Mouse (Mus musculus): ENCODE data around the gene Foxp1.

Gene Foxp1

DNA sequence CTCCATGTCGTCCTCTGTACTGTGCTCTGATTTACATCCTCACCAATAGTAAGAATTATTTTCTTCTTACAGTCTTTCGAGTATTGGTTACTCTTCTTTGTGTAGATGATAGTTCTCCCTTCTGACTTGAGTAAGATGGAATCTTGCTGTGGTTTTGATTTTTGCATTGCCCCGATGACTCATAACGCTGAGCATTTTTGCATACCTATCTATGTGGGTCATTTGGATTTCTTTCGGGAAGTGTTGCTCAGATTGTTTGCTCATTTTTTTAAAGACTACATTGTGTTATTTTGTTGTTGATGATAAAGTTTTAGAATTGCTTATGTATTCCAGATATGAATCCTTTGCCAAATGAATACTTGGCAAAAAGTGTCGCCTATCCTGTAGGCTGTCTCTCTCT is 621.3 kb downstream of the Foxp1 start:
- DNase-seq: no peak

DNA sequence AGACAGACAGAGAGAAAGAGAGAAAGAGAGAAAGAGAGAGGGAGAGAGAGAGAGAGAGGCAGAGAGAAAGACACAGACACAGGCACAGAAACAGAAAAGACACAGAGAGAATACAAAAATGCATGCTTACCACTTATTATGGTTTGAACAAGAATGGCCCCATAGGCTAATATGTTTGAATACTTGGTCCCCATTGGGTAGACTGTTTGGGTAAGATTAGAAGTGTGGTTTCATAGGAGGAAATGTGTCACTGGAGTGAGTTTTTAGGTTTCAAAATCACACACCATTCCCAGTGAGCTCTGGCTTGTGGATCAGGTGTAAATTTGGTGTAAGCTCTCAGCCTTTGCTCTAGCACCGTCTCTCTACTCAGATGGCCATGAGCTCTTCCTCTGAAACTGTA is 644.3 kb downstream of the Foxp1 start:
- DNase-seq: no peak

DNA sequence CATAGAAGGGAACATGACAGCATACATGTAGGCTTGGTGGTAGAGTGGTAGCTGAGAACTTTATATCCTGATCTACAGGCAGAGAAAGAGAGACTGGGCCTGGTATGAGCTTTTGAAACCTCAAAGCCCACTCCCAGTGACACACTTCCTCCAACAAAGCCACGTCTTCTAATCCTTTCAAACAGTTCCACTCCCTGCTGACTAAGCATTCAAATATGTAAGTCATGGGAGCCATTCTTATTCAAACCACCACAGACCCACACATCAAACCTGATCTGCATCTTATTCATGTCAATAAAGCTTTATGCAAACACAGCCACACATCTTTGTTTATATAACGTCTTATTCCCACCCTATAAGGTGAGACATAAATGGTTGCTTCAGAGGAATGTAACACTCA is 646.1 kb downstream of the Foxp1 start:
- DNase-seq: no peak

Data from right cerebral cortex, postnatal 14 days (tissue).